In the genomic region with DNA sequence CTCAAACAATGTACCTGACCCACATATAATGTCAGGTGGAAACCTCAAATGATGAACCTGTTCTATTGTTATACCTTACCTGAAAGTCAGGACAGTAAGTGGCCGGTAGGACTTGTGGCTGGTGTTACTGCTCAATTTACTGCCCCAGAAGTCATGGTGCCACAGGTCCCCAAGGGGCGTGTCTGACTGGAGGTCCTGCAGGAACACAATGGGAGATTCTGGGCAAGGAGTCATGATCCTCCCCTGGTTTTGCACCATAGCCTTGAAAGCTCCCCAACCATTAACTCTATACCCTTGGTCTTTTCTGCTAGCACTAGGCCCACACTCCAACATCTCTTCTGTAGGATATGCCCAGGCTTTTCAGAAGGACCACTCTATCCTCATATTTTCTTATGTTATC, we compare ENCODE assay signal across 16 mouse cellular contexts.
"Had no signal": no experiment of that assay in that cellular context is flagged by ENCODE, and none has a peak within 500 bp of the region (broad histone marks: within the 10 kb centered on the region; RNA-seq: fewer than 3 reads in every experiment).

No protein-coding gene starts in this region.

- H3K4me2 ChIP-seq: neural tube, embryonic 13.5 days; neural tube, embryonic 15.5 days; stomach, embryonic 15.5 days had no signal

- H3K27me3 ChIP-seq: neural tube, embryonic 13.5 days; neural tube, embryonic 15.5 days; stomach, embryonic 15.5 days had no signal

- H3K27ac ChIP-seq: neural tube, embryonic 13.5 days; neural tube, embryonic 15.5 days; stomach, embryonic 15.5 days; stomach, postnatal 0 days had no signal

- H3K4me1 ChIP-seq: stomach, embryonic 15.5 days had no signal

- H3K9me3 ChIP-seq: neural tube, embryonic 13.5 days; neural tube, embryonic 15.5 days; stomach, embryonic 15.5 days had no signal

- DNase-seq: retina, postnatal 1 day; right cerebral cortex, adult 18-20 months; right cerebral cortex, postnatal 14 days; right cerebral cortex, postnatal 25 days; right cerebral cortex, postnatal 4 days; spleen, adult 18-20 months; thymus, adult 18-20 months; thymus, adult 2 months; thymus, postnatal 14 days; thymus, postnatal 25 days; thymus, postnatal 36 days; thymus, postnatal 4 days had no signal

- H3K4me3 ChIP-seq: neural tube, embryonic 13.5 days; neural tube, embryonic 15.5 days; stomach, embryonic 15.5 days had no signal

- H3K9ac ChIP-seq: neural tube, embryonic 13.5 days; neural tube, embryonic 15.5 days; stomach, embryonic 15.5 days had no signal
